In the genomic region with DNA sequence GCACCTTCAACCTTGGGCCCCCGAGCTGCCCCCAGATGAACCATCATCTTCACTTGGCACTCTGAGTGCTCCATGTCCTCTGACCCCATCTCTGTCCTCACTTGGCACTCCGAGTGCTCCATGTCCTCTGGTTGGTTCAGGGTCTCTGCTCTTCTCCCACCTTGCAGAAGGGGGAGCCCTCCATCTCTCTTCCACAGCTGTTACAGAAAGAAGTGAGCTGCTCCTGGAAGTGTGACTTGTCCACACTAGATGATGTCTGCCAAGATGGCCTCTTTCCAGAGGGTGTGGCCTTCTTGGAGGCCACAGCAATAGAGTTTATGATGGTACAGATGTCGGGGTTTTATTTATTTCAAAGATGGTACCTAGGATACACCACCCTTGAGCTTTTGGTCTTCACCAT, we compare ENCODE assay signal across 8 mouse cellular contexts. TPM values are rescaled to one million over a fixed set of nuclear protein-coding genes. Genes with fewer than 3 reads are reported as not detected.
DNase-seq lines count a peak whose midpoint lies in the region; ATAC-seq and TF ChIP-seq lines count a peak whose summit lies in the region.

No protein-coding gene starts in this region.

- no peak overlapping the region for H3K4me2 ChIP-seq in intestine, postnatal 0 days (replicated peaks; ENCODE audit: low read depth)
- no peak overlapping the region for H3K4me2 ChIP-seq in intestine, embryonic 15.5 days (replicated peaks)

- no peak overlapping the region for H3K4me3 ChIP-seq in intestine, postnatal 0 days (ENCODE audit: low read depth, low read length)
- no peak overlapping the region for H3K4me3 ChIP-seq in intestine, embryonic 15.5 days (replicated peaks)

- TF ChIP-seq CTCF in intestine, postnatal 0 days (IDR thresholded peaks at IDR 0.05; ENCODE audit: low read depth) = peak; percentile 64

- DNase-seq in NIH3T3 (ENCODE audit: low read depth) = peak; percentile 78
- DNase-seq in heart, adult 9 months (ENCODE audit: low spot score in 2 of 2) = peak; percentile 46 to 75
- peak; percentile 59 to 69 for DNase-seq in lung, postnatal 4 days
- no peak for DNase-seq in right cerebral cortex, postnatal 14 days
- no peak for DNase-seq in c-Kit-positive CD71-positive TER-119-positive erythroid progenitor cells, embryonic 14.5 days (ENCODE audit: low spot score)

- H3K27me3 ChIP-seq in intestine, postnatal 0 days (replicated peaks; ENCODE audit: control insufficient read depth, insufficient read depth, low read length) = no peaks in the 10 kb centered on the region
- H3K27me3 ChIP-seq in intestine, embryonic 15.5 days (replicated peaks) = no peaks in the 10 kb centered on the region

- WGBS in intestine, postnatal 0 days = 54% methylated on average over 3 of the region's 3 CpGs
- WGBS in intestine, embryonic 15.5 days = 72% methylated on average over 3 of the region's 3 CpGs

- no peaks in the 10 kb centered on the region for H3K36me3 ChIP-seq in intestine, postnatal 0 days (ENCODE audit: control insufficient read depth, insufficient read depth)
- no peaks in the 10 kb centered on the region for H3K36me3 ChIP-seq in intestine, embryonic 15.5 days

- no peak for ATAC-seq in intestine, postnatal 0 days
- no peak for ATAC-seq in intestine, embryonic 15.5 days
- no peak for ATAC-seq in frontal cortex, adult (ENCODE audit: low TSS enrichment)

- no peaks in the 10 kb centered on the region for H3K9me3 ChIP-seq in intestine, postnatal 0 days (ENCODE audit: control insufficient read depth)
- no peaks in the 10 kb centered on the region for H3K9me3 ChIP-seq in intestine, embryonic 15.5 days

- H3K27ac ChIP-seq in intestine, postnatal 0 days (ENCODE audit: low read depth, low read length) = no peak overlapping the region
- no peak overlapping the region for H3K27ac ChIP-seq in intestine, embryonic 15.5 days

- no peak overlapping the region for H3K9ac ChIP-seq in intestine, postnatal 0 days (ENCODE audit: low read depth, low read length)
- H3K9ac ChIP-seq in intestine, embryonic 15.5 days = no peak overlapping the region

- H3K4me1 ChIP-seq in intestine, postnatal 0 days (replicated peaks; ENCODE audit: control insufficient read depth, insufficient read depth, low read length) = peaks cover 15% of the 10 kb centered on the region
- H3K4me1 ChIP-seq in intestine, embryonic 15.5 days (replicated peaks) = peaks cover 15% of the 10 kb centered on the region; the same call in 1 of the 2 replicates

RNA-seq across cellular contexts. Expression of a gene that starts 38.8 kb away (rescaled TPM):
- 0.75 and 0.81 TPM in 2 replicates for polyA plus RNA-seq in intestine, postnatal 0 days (2015; fragmentation: Nextera tagmentation; extraction: Ambion mirVana)
- polyA plus RNA-seq in intestine, embryonic 15.5 days (2015; fragmentation: Nextera tagmentation; extraction: Ambion mirVana) = 0.80 and 1.2 TPM in 2 replicates

Comparison
In these comparisons a context has a peak if more than half of its experiments do, and no peak if none do; other contexts are left out.
1. DNase-seq: peak in NIH3T3 (single experiment), heart, adult 9 months (2 of 2) and lung, postnatal 4 days (2 of 2); none in right cerebral cortex, postnatal 14 days (single experiment) and c-Kit-positive CD71-positive TER-119-positive erythroid progenitor cells, embryonic 14.5 days (single experiment).